Mouse (Mus musculus) cerebellum, adult 11 months (tissue): ENCODE measurements around the gene Hist1h2ab.
"Not testable (repeated sequence)": the region's sequence is repeated elsewhere in the genome, so short reads cannot be mapped to it uniquely, and the experiment has no call there.

Source experiments
- DNase-seq: peaks from one replicate; pipeline ENCODE4 v3.0.0; 2022

Gene Hist1h2ab

DNA sequence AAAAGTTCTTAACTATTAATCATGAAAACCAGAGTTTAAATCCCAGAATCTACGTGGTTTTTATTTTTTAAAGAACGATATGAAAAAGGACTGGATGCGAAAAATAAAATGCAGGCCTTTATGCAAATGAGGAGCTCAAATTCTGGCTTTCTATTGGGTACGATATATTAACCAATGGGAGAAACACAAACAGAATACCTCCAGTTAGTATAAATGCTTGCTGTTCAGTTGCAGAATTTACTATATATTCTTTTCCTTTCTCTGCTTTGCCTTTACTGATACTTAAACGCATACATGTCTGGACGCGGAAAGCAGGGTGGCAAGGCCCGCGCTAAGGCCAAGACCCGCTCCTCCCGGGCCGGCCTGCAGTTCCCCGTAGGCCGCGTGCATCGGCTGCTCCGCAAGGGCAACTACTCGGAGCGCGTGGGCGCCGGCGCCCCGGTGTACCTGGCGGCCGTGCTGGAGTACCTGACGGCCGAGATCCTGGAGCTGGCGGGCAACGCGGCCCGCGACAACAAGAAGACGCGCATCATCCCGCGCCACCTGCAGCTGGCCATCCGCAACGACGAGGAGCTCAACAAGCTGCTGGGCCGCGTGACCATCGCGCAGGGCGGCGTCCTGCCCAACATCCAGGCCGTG is at the start of gene Hist1h2ab:
Hist1h2ab (plus strand) TSS at position 288 of the 639 bp plus-strand sequence.
- DNase-seq: not testable (repeated sequence)

DNA sequence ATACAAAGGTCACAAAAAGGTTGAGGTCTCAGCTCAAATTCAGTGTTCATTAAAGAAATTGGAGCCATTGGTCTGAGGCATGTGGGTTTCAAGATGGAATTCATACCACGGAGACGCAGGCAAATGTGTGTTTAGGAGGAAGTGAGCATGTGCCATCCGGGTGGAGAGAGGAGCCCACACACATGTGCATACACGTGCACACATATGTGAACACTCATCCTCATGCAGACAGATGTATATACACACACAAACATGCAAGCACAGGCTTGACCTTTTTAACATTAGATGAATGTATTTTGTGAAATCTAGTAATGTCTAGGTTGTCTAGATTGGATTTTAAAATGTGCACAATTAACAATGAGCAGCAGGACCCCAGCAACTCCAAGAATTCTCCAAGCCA is 48.7 kb upstream of the Hist1h2ab start:
- DNase-seq: no peak

DNA sequence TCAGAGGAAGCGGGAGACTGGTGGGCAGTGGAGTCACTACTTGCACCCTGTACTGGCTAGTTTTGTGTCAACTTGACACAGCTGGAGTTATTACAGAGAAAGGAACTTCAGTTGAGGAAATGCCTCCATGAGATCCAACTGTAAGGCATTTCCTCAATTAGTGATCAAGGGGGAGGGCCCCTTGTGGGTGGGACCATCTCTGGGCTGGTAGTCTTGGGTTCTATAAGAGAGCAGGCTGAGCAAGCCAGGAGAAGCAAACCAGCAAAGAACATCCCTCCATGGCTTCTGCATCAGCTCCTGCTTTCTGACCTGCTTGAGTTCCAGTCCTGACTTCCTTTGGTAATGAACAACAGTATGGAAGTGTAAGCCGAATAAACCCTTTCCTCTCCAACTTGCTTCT is 48.1 kb upstream of the Hist1h2ab start:
- not testable (repeated sequence) for DNase-seq

GRCm38 (mm10) chr13:23705751-23706356 is 45.1 kb upstream of the Hist1h2ab start:
- no peak for DNase-seq

- no peak for DNase-seq
These were observed 44.2 kb upstream of the Hist1h2ab start for GRCm38 (mm10) chr13:23706771-23707170.

DNA sequence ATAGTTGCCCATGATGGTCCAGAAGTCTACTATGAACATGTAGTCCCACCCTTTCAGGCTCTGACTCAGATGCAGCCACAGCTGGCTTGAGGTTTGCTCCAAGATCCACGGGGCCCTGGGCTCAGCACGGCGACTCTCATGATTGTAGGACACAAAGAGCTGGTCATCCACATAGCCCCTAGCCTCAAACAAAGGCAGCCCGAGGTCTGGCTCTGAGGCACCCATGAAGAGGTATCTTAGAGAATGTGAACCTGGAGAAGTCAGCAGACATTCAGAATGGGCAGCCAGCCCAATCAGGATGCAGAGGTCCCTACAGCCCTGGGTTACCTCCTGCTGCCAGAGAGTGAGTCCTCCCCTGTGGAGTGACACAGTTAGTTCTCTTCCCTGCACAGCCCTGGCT is 42.9 kb upstream of the Hist1h2ab start:
- no peak for DNase-seq

DNA sequence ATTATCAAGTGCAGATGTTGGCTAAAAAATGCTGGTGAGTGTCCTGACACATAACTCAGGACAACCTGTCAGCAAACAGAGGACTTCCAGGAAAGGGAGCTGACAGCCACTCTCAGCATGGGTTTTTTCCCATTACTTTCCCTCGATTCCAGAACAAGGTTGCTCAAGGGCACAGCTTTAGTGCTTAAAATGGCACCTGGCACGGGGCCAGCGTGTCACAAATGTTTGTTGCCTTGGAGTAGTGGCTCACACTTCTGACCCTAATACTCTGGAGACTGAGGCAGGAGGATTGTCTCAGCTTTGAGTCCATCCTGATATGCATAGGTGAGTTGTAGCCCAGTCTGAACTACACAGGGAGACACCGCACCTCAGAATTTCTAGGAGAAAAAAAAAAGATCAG is 42.3 kb upstream of the Hist1h2ab start:
- no peak for DNase-seq

DNA sequence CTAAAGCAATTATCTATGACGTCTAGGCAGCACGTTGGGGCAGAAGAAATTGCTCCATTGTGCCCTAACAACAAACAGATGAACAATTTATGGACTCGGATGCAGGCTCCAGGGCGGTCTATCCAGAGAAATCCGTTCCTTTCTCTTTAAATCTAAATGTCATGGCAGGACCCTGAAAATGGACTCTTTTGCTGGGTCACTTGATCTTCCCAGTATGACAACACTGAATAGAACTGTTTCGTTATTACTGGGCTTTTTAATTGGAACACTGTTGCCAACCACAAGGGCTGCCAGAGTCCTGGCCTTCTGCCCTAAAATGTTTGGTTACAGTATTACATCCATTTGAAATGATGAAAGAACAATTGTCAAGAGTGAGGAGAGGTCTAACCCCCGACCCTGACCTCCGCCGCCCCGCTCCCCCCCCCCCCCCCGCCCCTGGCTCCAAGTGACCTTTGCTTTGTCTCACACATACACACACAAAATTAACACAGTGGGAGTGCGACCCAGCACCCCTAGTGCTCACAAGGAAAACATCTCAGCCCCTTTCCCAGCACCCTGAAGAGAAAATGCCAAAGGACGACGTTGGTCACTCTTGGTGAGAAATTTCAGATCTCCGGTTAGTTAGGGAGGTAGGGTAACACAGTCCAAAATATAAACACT is 41.1 kb upstream of the Hist1h2ab start:
- DNase-seq: no peak

DNA sequence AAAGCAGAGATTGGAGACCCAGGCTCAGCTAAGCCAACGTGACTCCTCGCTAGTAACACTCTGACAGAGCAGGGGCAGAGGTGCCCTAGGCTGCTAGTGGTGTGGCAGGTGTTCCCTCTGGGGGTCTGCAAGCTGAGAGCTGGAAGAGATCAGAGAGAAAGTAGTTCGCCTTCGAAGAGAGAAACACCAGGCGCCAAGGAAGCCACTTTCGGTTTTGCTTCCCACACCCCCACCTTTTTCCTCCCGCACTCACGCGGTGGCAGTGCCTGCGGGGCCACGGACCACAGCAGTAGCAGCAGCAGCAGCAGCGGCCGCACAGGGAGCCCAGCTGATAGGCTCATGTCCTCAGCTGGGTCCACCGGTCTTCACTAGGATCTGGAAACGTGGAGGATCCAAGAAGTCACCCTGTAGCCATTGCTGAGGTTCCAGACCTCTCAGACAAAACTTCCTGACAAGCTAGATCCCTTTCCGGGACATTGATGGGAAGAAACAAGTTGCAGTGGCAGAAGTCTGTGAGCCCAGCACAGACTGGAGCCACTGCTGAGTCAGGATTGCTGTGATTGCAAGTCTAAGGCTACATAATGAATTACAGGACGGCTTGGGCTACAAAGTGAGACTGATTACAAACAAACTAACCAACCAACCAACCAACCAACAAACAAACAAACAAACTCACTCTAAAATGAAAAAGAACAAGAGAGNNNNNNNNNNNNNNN is 40.4 kb upstream of the Hist1h2ab start, which contains the start of gene Hfe:
Hfe (minus strand) TSS at position 481 of the 716 bp plus-strand sequence.
- DNase-seq: no peak

- DNase-seq: no peak
These were observed 34.5 kb upstream of the Hist1h2ab start for GRCm38 (mm10) chr13:23716261-23717042.

GRCm38 (mm10) chr13:23717176-23717575 is 33.8 kb upstream of the Hist1h2ab start:
- no peak for DNase-seq

- not testable (repeated sequence) for DNase-seq
These were observed 33.2 kb upstream of the Hist1h2ab start for GRCm38 (mm10) chr13:23717593-23718245.

DNA sequence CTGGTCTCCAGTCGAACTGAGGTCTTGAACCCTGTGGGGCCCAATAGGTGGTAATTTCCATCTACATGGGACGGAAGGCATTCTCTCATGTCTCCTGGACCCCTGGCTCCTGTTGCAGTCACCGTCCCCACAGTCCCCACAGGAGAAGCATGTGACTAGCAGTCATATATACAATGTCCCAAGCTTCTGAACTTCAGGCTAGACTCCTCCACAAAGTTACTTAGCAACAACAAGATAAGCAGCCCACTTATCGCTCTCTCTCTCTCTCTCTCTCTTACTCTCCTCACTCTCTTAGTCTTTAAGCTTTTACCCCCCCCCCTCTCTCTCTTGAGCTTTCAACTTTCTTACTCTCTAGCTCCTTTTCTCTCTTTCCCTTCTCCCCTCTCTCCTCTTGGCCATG is 26.7 kb upstream of the Hist1h2ab start:
- no peak for DNase-seq

DNA sequence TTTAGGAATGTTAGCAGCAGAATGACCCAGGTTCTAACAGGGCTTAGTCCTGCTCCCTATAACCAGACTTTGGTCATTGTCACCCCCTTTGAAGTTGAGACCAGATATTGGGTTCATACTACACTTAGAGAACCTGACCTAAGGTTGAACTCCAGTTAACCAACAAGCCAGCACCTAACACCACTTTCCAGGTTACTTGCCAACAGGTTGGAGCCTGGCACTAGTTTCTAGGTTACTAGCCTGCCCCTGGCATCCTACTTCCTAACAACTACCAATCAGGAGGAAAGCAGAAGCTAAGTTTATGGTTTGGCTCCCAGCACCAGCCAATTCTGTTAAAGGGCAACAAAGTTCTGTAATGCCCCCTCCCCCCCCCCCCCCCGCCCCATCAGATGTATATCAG is 25.7 kb upstream of the Hist1h2ab start:
- no peak for DNase-seq

DNA sequence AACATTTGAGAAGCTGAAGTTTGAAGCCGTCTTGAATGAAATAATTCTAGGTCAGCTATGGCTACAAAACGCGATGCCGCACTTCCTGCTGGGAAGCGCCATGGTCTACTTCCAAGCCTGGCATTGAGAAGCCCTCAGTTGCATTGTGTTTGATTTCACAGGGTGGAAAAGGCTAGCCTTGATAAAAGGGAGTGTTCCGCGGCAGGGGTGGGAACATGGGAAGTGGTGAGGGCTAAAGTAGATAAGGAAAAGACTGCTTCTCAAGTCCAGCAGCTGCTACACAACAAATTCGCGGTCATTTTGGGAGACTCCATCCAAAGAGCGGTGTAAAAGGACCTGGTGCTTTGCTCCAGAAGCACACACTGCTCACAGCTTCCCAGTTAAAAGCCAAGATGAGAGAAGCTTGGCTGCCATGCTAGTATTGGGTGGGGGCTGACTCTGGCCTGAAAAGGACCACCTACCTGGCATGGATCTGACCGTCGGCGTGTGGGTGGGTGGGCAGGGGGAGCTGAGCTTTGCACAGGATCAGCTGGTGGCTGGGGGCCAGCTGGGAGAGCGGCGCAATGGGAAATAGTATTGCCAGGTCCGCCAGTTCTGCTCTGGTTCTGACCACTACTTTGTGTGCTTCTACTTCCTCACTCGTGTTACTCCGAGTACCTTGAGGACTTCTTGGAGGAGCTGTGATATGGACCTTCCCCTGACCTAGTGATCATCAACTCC is 22.3 kb upstream of the Hist1h2ab start:
- DNase-seq: no peak

DNA sequence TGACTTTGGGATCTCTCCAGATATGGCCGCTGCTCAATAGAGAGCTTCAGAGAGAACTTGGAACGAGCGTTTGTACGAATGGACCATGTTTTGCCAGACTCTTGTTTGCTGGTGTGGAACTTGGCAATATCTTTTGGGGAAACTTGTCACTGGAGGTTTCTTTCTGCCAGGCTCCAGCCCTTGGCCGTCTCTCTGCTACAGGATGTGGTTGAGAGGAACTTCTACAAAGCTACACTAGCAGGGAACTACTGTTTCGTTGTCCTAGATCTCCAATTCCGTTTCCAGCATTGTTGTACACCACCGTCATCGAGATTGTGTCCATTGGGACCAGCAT is 21.8 kb upstream of the Hist1h2ab start:
- no peak for DNase-seq

DNA sequence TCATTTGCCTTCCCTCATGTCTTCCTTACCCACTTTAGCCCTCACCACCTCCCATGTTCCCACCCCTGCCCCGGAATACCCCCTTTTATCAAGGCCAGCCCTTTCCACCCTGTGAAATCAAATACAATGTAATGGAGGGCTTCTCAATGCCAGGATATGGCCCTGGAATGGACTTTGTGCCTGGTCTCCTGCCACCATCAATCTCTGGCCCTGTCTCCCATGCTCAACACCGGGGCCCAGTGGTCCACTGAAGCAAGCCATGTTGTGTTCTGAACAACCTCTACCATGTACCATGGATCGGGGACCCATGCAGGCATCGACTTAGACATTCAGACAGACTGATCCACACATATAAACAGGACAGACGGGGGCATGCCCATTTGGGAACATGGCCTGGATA is 21.2 kb upstream of the Hist1h2ab start:
- DNase-seq: no peak

DNA sequence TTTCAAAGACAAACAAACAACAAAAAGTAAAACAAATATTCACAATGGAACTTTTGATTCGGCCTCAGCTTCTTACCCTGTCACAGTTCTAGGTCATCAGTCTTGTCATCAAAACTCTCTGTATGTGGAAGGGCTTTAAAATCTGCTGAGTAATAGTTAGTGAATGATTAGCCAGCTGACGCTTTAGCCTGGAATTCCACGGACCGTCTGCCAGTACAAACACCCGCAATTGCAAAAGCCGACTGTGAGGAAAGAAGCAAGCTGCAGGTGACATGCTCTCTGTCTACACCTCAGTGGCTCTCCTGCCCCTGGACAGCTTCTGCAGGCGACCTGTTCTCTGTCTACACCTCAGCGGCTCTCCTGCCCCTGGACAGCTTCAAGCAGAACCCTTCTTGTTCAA is 20.4 kb upstream of the Hist1h2ab start:
- no peak for DNase-seq

GRCm38 (mm10) chr13:23732156-23732804 is 18.6 kb upstream of the Hist1h2ab start:
- no peak for DNase-seq

- DNase-seq: no peak
These were observed 13.8 kb upstream of the Hist1h2ab start for GRCm38 (mm10) chr13:23737091-23737490.

DNA sequence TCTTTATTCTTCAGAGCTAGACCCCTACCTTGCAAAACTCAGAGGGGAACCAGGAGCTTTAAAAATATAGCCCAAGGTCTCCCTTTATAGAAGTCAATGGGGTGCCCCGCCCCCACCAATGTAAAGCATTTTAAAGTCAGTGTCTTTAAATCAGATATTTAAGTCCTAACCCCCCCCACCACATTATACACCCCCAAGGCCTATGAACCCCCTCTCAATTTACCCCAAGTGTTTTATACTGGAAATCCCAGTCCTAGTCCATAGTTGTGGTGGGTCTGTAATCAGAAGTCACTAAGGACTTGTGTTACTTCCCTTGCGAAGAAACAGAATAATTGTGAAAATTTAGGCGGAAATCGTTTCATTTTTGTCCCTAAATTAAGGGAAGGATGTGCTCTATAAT is 12.9 kb upstream of the Hist1h2ab start:
- DNase-seq: peak; percentile 16
